ENCODE assay signal across 8 mouse cellular contexts in the genomic region with DNA sequence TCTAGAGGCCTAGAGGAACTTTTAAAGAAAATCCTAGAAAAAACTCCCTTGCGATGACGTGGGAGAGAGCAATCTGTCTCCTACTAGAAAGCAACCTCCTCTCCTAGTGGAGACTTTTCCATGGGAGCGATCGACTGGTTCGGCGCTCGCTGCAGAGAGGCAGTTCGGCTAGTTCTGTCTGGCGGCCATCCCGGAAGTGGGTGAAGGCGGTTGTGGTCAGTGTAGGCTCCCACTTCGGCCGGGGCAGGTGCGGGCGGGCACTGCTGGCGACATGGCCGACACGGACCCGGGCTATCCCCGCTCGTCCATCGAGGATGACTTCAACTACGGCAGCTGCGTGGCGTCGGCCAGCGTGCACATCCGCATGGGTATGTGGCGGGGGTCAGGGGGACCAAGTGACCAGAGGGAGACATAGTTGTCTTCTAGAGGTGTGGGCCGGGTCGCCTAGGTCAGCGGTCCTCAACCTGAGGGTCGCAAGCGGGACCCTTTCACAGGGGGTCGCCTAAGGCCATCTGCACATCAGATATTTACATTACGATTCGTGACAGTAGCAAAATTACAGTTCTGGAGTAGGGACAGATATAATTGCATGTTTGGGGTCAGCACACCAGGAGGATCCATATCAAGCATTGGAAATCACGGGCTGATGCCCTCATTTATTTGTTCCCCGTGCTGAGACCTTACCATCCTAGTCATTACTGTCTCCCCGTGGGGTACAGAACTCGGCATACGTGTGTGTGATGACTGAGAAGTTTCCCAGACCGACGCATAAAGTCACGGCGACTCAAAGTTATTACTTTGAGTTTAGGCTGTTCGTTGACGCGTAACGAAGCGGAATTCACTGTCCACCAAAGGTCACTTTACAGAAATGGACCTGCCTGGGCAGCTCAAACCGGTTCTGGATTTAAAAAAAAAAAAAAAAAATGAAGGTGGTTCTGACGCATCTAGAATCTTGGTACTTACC. TPM values are rescaled to one million over a fixed set of nuclear protein-coding genes. Genes with fewer than 3 reads are reported as not detected.
DNase-seq lines count a peak whose midpoint lies in the region; ATAC-seq and TF ChIP-seq lines count a peak whose summit lies in the region.

No protein-coding gene starts in this region.

- peak; percentile 20 to 27 for DNase-seq in CD8-positive naive resting alpha-beta T cell, adult 2 months (ENCODE audit: low read depth in 2 of 2, low spot score in 2 of 2)
- DNase-seq in c-Kit-positive CD71-positive TER-119-positive erythroid progenitor cells, embryonic 14.5 days (ENCODE audit: low spot score) = peak; percentile 69
- peak; percentile 68 for DNase-seq in heart, postnatal 0 days (ENCODE audit: low spot score)
- peak; percentile 94 to 95 for DNase-seq in kidney, postnatal 36 days
- DNase-seq in liver, embryonic 14.5 days (ENCODE audit: low read depth in 3 of 3, low spot score in 3 of 3) = peak; percentile 52 to 58 (median 56)
- DNase-seq in neural tube, embryonic 11.5 days (ENCODE audit: low spot score) = peak; percentile 89

- peak overlapping the region; percentile 76 for H3K4me2 ChIP-seq in forebrain, embryonic 12.5 days
- peak overlapping the region; percentile 89 for H3K4me2 ChIP-seq in heart, postnatal 0 days (ENCODE audit: low read depth, low read length)
- H3K4me2 ChIP-seq in liver, embryonic 14.5 days (ENCODE audit: low read depth) = peak overlapping the region; percentile 77
- peak overlapping the region; percentile 73 for H3K4me2 ChIP-seq in neural tube, embryonic 11.5 days (ENCODE audit: low read depth)
- H3K4me2 ChIP-seq in stomach, embryonic 16.5 days (ENCODE audit: low read depth, low read length) = peak overlapping the region; percentile 57

- no peak overlapping the region for H3K27ac ChIP-seq in forebrain, embryonic 12.5 days
- peak overlapping the region; percentile 32 for H3K27ac ChIP-seq in heart, postnatal 0 days (ENCODE audit: low read depth)
- H3K27ac ChIP-seq in liver, embryonic 14.5 days = no peak overlapping the region
- no peak overlapping the region for H3K27ac ChIP-seq in neural tube, embryonic 11.5 days (ENCODE audit: low read depth, low read length)
- H3K27ac ChIP-seq in stomach, embryonic 16.5 days (ENCODE audit: low read length) = peak overlapping the region; percentile 32

- no peaks in the 10 kb centered on the region for H3K27me3 ChIP-seq in forebrain, embryonic 12.5 days
- H3K27me3 ChIP-seq in heart, postnatal 0 days (ENCODE audit: control insufficient read depth, insufficient read depth, low read length) = no peaks in the 10 kb centered on the region
- H3K27me3 ChIP-seq in liver, embryonic 14.5 days (ENCODE audit: control insufficient read depth, insufficient read depth, low read length) = no peaks in the 10 kb centered on the region
- H3K27me3 ChIP-seq in neural tube, embryonic 11.5 days (ENCODE audit: control insufficient read depth, insufficient read depth, low read length) = no peaks in the 10 kb centered on the region
- H3K27me3 ChIP-seq in stomach, embryonic 16.5 days (ENCODE audit: control insufficient read depth, insufficient read depth, low read length) = no peaks in the 10 kb centered on the region

- H3K4me1 ChIP-seq in forebrain, embryonic 12.5 days = peaks cover 10% of the 10 kb centered on the region
- 0 out of 2 replicates have a peak, but pooled peaks cover 8% of the 10 kb centered on the region for H3K4me1 ChIP-seq in heart, postnatal 0 days (ENCODE audit: control insufficient read depth, insufficient read depth)
- peaks cover 6 to 7% of the 10 kb centered on the region in 2 experiments for H3K4me1 ChIP-seq in liver, embryonic 14.5 days (replicated peaks; ENCODE audit: control insufficient read depth in 2 of 2, insufficient read depth in 2 of 2, low read length in 1 of 2)
- 0 out of 2 replicates have a peak, but pooled peaks cover 3% of the 10 kb centered on the region for H3K4me1 ChIP-seq in neural tube, embryonic 11.5 days (ENCODE audit: control insufficient read depth, insufficient read depth, low read length)
- H3K4me1 ChIP-seq in stomach, embryonic 16.5 days (ENCODE audit: control insufficient read depth, insufficient read depth, low read length) = peaks cover 6% of the 10 kb centered on the region; the same call in 1 of the 2 replicates

- H3K9ac ChIP-seq in forebrain, embryonic 12.5 days = peak overlapping the region; percentile 87
- peak overlapping the region; percentile 87 for H3K9ac ChIP-seq in heart, postnatal 0 days (replicated peaks; ENCODE audit: low read depth, low read length)
- peak overlapping the region; percentile 88 for H3K9ac ChIP-seq in liver, embryonic 14.5 days (replicated peaks)
- peak overlapping the region; percentile 65 for H3K9ac ChIP-seq in neural tube, embryonic 11.5 days (ENCODE audit: low read length)
- H3K9ac ChIP-seq in stomach, embryonic 16.5 days (ENCODE audit: low read length) = peak overlapping the region; percentile 80

- H3K4me3 ChIP-seq in forebrain, embryonic 12.5 days (replicated peaks) = peak overlapping the region; percentile 93
- peak overlapping the region; percentile 95 for H3K4me3 ChIP-seq in heart, postnatal 0 days (ENCODE audit: low read depth, low read length)
- peak overlapping the region; percentile 70 to 96 for H3K4me3 ChIP-seq in liver, embryonic 14.5 days (ENCODE audit: insufficient read depth in 1 of 2, low read depth in 2 of 2, low read length in 2 of 2)
- H3K4me3 ChIP-seq in neural tube, embryonic 11.5 days (ENCODE audit: low read depth, low read length) = peak overlapping the region; percentile 74
- H3K4me3 ChIP-seq in stomach, embryonic 16.5 days (replicated peaks; ENCODE audit: low read length) = peak overlapping the region; percentile 86

- WGBS in forebrain, embryonic 12.5 days = 6% methylated on average over 53 of the region's 53 CpGs
- WGBS in heart, postnatal 0 days = 3% methylated on average over 53 of the region's 53 CpGs
- WGBS in liver, embryonic 14.5 days (ENCODE audit: insufficient replicate concordance) = 2% methylated on average over 53 of the region's 53 CpGs
- 5% methylated on average over 53 of the region's 53 CpGs for WGBS in neural tube, embryonic 11.5 days
- WGBS in stomach, embryonic 16.5 days = 2% methylated on average over 53 of the region's 53 CpGs

- H3K9me3 ChIP-seq in forebrain, embryonic 12.5 days = peaks cover 5% of the 10 kb centered on the region
- H3K9me3 ChIP-seq in heart, postnatal 0 days (replicated peaks; ENCODE audit: control insufficient read depth, low read length) = no peaks in the 10 kb centered on the region
- no peaks in the 10 kb centered on the region; the same call in 1 of the 2 replicates for H3K9me3 ChIP-seq in liver, embryonic 14.5 days (ENCODE audit: control insufficient read depth, low read length)
- H3K9me3 ChIP-seq in neural tube, embryonic 11.5 days (ENCODE audit: control insufficient read depth, low read length) = no peaks in the 10 kb centered on the region
- H3K9me3 ChIP-seq in stomach, embryonic 16.5 days (replicated peaks; ENCODE audit: control insufficient read depth, low read length) = no peaks in the 10 kb centered on the region

- peak; percentile 90 for ATAC-seq in forebrain, embryonic 12.5 days (ENCODE audit: low FRiP score)
- ATAC-seq in heart, postnatal 0 days (ENCODE audit: insufficient read depth, low read depth) = peak; percentile 90
- ATAC-seq in liver, embryonic 14.5 days (ENCODE audit: insufficient read depth) = peak; percentile 83
- peak; percentile 92 for ATAC-seq in neural tube, embryonic 11.5 days (ENCODE audit: insufficient read depth, low FRiP score, low TSS enrichment)
- peak; percentile 86 for ATAC-seq in stomach, embryonic 16.5 days (ENCODE audit: insufficient read depth, low FRiP score)

- 0 out of 2 replicates have a peak, but pooled peaks cover 5% of the 10 kb centered on the region for H3K36me3 ChIP-seq in forebrain, embryonic 12.5 days (replicated peaks)
- 0 out of 2 replicates have a peak, but pooled peaks cover 3% of the 10 kb centered on the region for H3K36me3 ChIP-seq in heart, postnatal 0 days (replicated peaks; ENCODE audit: control insufficient read depth, insufficient read depth, low read length)
- H3K36me3 ChIP-seq in liver, embryonic 14.5 days (replicated peaks; ENCODE audit: control insufficient read depth, insufficient read depth, low read depth) = no peaks in the 10 kb centered on the region
- no peaks in the 10 kb centered on the region for H3K36me3 ChIP-seq in neural tube, embryonic 11.5 days (ENCODE audit: control insufficient read depth, insufficient read depth, low read length)
- no peaks in the 10 kb centered on the region for H3K36me3 ChIP-seq in stomach, embryonic 16.5 days (ENCODE audit: control insufficient read depth, insufficient read depth, low read length)

- TF ChIP-seq EP300 in heart, postnatal 0 days (IDR thresholded peaks at IDR 0.05; ENCODE audit: low read depth) = no peak
- no peak for TF ChIP-seq EP300 in liver, embryonic 14.5 days (IDR thresholded peaks at IDR 0.05; ENCODE audit: low read depth)

- TF ChIP-seq CTCF in heart, postnatal 0 days (IDR thresholded peaks at IDR 0.05; ENCODE audit: low read depth) = peak; percentile 27
- TF ChIP-seq CTCF in liver, embryonic 14.5 days (IDR thresholded peaks at IDR 0.05; ENCODE audit: low read depth) = peak; percentile 28; the same call in 1 of the 2 replicates

RNA-seq across cellular contexts. Expression of gene Irak3, which starts 6.9 kb away (rescaled TPM):
- 0.38 and 0.51 TPM in 2 replicates for polyA plus RNA-seq in forebrain, embryonic 12.5 days (2016; fragmentation: Nextera tagmentation; extraction: Ambion mirVana)
- total RNA-seq in heart, postnatal 0 days (2014; rRNA removed; ENCODE audit: low replicate concordance) = 1.7 TPM in 1 of 2 replicates, not detected in the other
- 1.0 TPM in 2 replicates for polyA plus RNA-seq in heart, postnatal 0 days (2015; fragmentation: Nextera tagmentation; extraction: Ambion mirVana)
- 0.70 and 0.78 TPM in 2 replicates for polyA plus RNA-seq in liver, embryonic 14.5 days (2012; rRNA removed)
- 0.85 and 1.4 TPM in 2 replicates for polyA plus RNA-seq in liver, embryonic 14.5 days (2014; fragmentation: Nextera tagmentation; extraction: Ambion mirVana)
- polyA plus RNA-seq in neural tube, embryonic 11.5 days (2014; fragmentation: Nextera tagmentation; extraction: Ambion mirVana) = 0.58 and 1.2 TPM in 2 replicates
- 1.1 TPM in 2 replicates for polyA plus RNA-seq in stomach, embryonic 16.5 days (2015; fragmentation: Nextera tagmentation; extraction: Ambion mirVana)

RNA-seq across cellular contexts. Expression of gene Tmbim4, which starts 7.5 kb away (rescaled TPM):
- 61.6 and 66.9 TPM in 2 replicates for polyA plus RNA-seq in forebrain, embryonic 12.5 days (2016; fragmentation: Nextera tagmentation; extraction: Ambion mirVana)
- 121 and 140 TPM in 2 replicates for total RNA-seq in heart, postnatal 0 days (2014; rRNA removed; ENCODE audit: low replicate concordance)
- 150 TPM in 2 replicates for polyA plus RNA-seq in heart, postnatal 0 days (2015; fragmentation: Nextera tagmentation; extraction: Ambion mirVana)
- polyA plus RNA-seq in liver, embryonic 14.5 days (2012; rRNA removed) = 40.1 and 52.9 TPM in 2 replicates
- 80.4 and 82.2 TPM in 2 replicates for polyA plus RNA-seq in liver, embryonic 14.5 days (2014; fragmentation: Nextera tagmentation; extraction: Ambion mirVana)
- polyA plus RNA-seq in neural tube, embryonic 11.5 days (2014; fragmentation: Nextera tagmentation; extraction: Ambion mirVana) = 85.4 and 87.7 TPM in 2 replicates
- 126 and 145 TPM in 2 replicates for polyA plus RNA-seq in stomach, embryonic 16.5 days (2015; fragmentation: Nextera tagmentation; extraction: Ambion mirVana)

RNA-seq across cellular contexts. Expression of gene Llph, which starts 18.0 kb away (rescaled TPM):
- 53.2 and 56.4 TPM in 2 replicates for polyA plus RNA-seq in forebrain, embryonic 12.5 days (2016; fragmentation: Nextera tagmentation; extraction: Ambion mirVana)
- total RNA-seq in heart, postnatal 0 days (2014; rRNA removed; ENCODE audit: low replicate concordance) = 0.34 and 9.7 TPM in 2 replicates
- 19.1 and 23.3 TPM in 2 replicates for polyA plus RNA-seq in heart, postnatal 0 days (2015; fragmentation: Nextera tagmentation; extraction: Ambion mirVana)
- 11.6 and 33.6 TPM in 2 replicates for polyA plus RNA-seq in liver, embryonic 14.5 days (2012; rRNA removed)
- polyA plus RNA-seq in liver, embryonic 14.5 days (2014; fragmentation: Nextera tagmentation; extraction: Ambion mirVana) = 31.9 and 32.2 TPM in 2 replicates
- polyA plus RNA-seq in neural tube, embryonic 11.5 days (2014; fragmentation: Nextera tagmentation; extraction: Ambion mirVana) = 57.0 and 61.1 TPM in 2 replicates
- 50.3 and 53.7 TPM in 2 replicates for polyA plus RNA-seq in stomach, embryonic 16.5 days (2015; fragmentation: Nextera tagmentation; extraction: Ambion mirVana)

Comparison
In these comparisons a context has a peak if more than half of its experiments do, and no peak if none do; other contexts are left out.
1. DNase-seq: peak in every context shown above with its lines; median percentile 94 in kidney, postnatal 36 days; 89 in neural tube, embryonic 11.5 days; 69 in c-Kit-positive CD71-positive TER-119-positive erythroid progenitor cells, embryonic 14.5 days; 68 in heart, postnatal 0 days; 56 in liver, embryonic 14.5 days; 24 in CD8-positive naive resting alpha-beta T cell, adult 2 months.
2. H3K27ac ChIP-seq: peak in heart, postnatal 0 days (single experiment) and stomach, embryonic 16.5 days (single experiment); none in forebrain, embryonic 12.5 days (single experiment), liver, embryonic 14.5 days (single experiment) and neural tube, embryonic 11.5 days (single experiment).
3. Peak in every context shown above with its lines, with median percentiles within 50 percentile points of each other: ATAC-seq, H3K4me2 ChIP-seq, H3K4me3 ChIP-seq and H3K9ac ChIP-seq.